Mouse (Mus musculus) MEL (cell line): ENCODE results near the gene Lxn. TPM values are rescaled to one million over a fixed set of nuclear protein-coding genes. Genes with fewer than 3 reads are reported as not detected.

Source experiments
- DNase-seq: peaks from one replicate; pipeline ENCODE4 v3.0.0; 2011; ENCODE audit warnings: low read depth, low spot score
- H3K27ac ChIP-seq: 2 replicates; pipeline ENCODE4 v1.5.1; 2012; ENCODE audit warnings: low read depth, mild to moderate bottlenecking, control low read depth, low read length, moderate library complexity; ENCODE audit not compliant: control insufficient read depth
- H3K27me3 ChIP-seq, 2 experiments: fragments of 150-350 bp in 1 of 2; sonication (generic) in 1 of 2; 2 replicates each; pipeline ENCODE4 v1.6.1; 2012; ENCODE audit warnings: low read length in 2 of 2, mild to moderate bottlenecking in 2 of 2, improper control_type of control experiment in 1 of 2, moderate library complexity in 1 of 2; ENCODE audit not compliant: insufficient read depth in 2 of 2, control insufficient read depth in 1 of 2
- H3K36me3 ChIP-seq, 2 experiments: 2 replicates each; pipeline ENCODE4 v1.6.1; 2012 to 2014; ENCODE audit warnings: low read length in 2 of 2, improper control_type of control experiment in 1 of 2, inconsistent platforms in 1 of 2, mild to moderate bottlenecking in 1 of 2; ENCODE audit not compliant: insufficient read depth in 2 of 2, control insufficient read depth in 1 of 2
- H3K4me1 ChIP-seq, 2 experiments: fragments of 150-350 bp in 1 of 2; sonication (generic) in 1 of 2; 2 replicates each; pipeline ENCODE4 v1.6.1; 2012; ENCODE audit warnings: low read length in 2 of 2, improper control_type of control experiment in 1 of 2, mild to moderate bottlenecking in 1 of 2; ENCODE audit not compliant: insufficient read depth in 2 of 2, control insufficient read depth in 1 of 2
- H3K4me3 ChIP-seq, 2 experiments: fragments of 150-350 bp in 1 of 2; sonication (generic) in 1 of 2; 2 replicates each; pipeline ENCODE4 v1.5.1; 2012; ENCODE audit warnings: low read depth in 2 of 2, low read length in 2 of 2, mild to moderate bottlenecking in 2 of 2, moderate library complexity in 2 of 2, control low read depth in 1 of 2, improper control_type of control experiment in 1 of 2; ENCODE audit not compliant: control insufficient read depth in 1 of 2, insufficient read depth in 1 of 2
- H3K79me2 ChIP-seq: 2 replicates; pipeline ENCODE4 v1.6.1; 2012; ENCODE audit warnings: mild to moderate bottlenecking, low read length, moderate library complexity; ENCODE audit not compliant: control insufficient read depth, poor library complexity, insufficient read depth
- H3K9ac ChIP-seq: 2 replicates; pipeline ENCODE4 v1.6.1; 2012; ENCODE audit warnings: low read depth, mild to moderate bottlenecking, control low read depth, low read length, moderate library complexity; ENCODE audit not compliant: control insufficient read depth, poor library complexity, severe bottlenecking
- H3K9me3 ChIP-seq: fragments of 150-350 bp; sonication (generic); replicated peaks from 2 replicates; pipeline ENCODE4 v1.6.1; 2012; ENCODE audit warnings: mild to moderate bottlenecking, low read length, improper control_type of control experiment, moderate library complexity; ENCODE audit not compliant: insufficient read depth
- BHLHE40 ChIP-seq: IDR thresholded peaks from 2 replicates; pipeline ENCODE4 v1.6.1; 2012; ENCODE audit warnings: low read depth, mild to moderate bottlenecking, inconsistent platforms, low read length, improper control_type of control experiment, borderline replicate concordance
- CHD1 ChIP-seq: IDR thresholded peaks from 2 replicates; pipeline ENCODE4 v1.6.1; 2012; ENCODE audit warnings: low read depth, mild to moderate bottlenecking, inconsistent platforms, low read length, improper control_type of control experiment
- CTCF ChIP-seq, 3 experiments: IDR thresholded peaks in 2 of 3; conservative IDR thresholded peaks in 1 of 3; 2 replicates each; pipeline ENCODE4 v1.5.1; 2011 to 2012; ENCODE audit warnings: low read length in 3 of 3, low read depth in 2 of 3, mild to moderate bottlenecking in 2 of 3, improper control_type of control experiment in 1 of 3, inconsistent platforms in 1 of 3, mixed read lengths in 1 of 3, moderate library complexity in 1 of 3; ENCODE audit not compliant: control insufficient read depth in 1 of 3, insufficient read depth in 1 of 3, poor library complexity in 1 of 3, severe bottlenecking in 1 of 3
- GATA1 ChIP-seq: IDR thresholded peaks from 2 replicates; pipeline ENCODE4 v1.6.1; 2011; ENCODE audit warnings: low read depth, low read length, improper control_type of control experiment
- HCFC1 ChIP-seq: IDR thresholded peaks from 2 replicates; pipeline ENCODE4 v1.6.1; 2012; ENCODE audit warnings: low read depth, mild to moderate bottlenecking, inconsistent platforms, low read length, improper control_type of control experiment, moderate library complexity
- MAX ChIP-seq: IDR thresholded peaks from 2 replicates; pipeline ENCODE4 v1.6.1; 2011; ENCODE audit warnings: low read length, improper control_type of control experiment
- MEF2A ChIP-seq: IDR thresholded peaks from 2 replicates; pipeline ENCODE4 v1.6.1; 2014; ENCODE audit warnings: low read depth, mild to moderate bottlenecking, inconsistent platforms, low read length, improper control_type of control experiment; ENCODE audit not compliant: poor library complexity, insufficient replicate concordance, severe bottlenecking; ENCODE audit errors: extremely low read depth
- MXI1 ChIP-seq: IDR thresholded peaks from 2 replicates; pipeline ENCODE4 v1.6.1; 2011; ENCODE audit warnings: mild to moderate bottlenecking, low read depth, low read length, improper control_type of control experiment
- MYB ChIP-seq: IDR thresholded peaks from 2 replicates; pipeline ENCODE4 v1.6.1; 2011; ENCODE audit warnings: mild to moderate bottlenecking, low read depth, low read length, improper control_type of control experiment
- MYC ChIP-seq: IDR thresholded peaks from 2 replicates; pipeline ENCODE4 v1.6.1; 2011; ENCODE audit warnings: low read depth, mild to moderate bottlenecking, low read length, improper control_type of control experiment, moderate library complexity
- NELFE ChIP-seq: IDR thresholded peaks from 2 replicates; pipeline ENCODE4 v1.6.1; 2011; ENCODE audit warnings: low read depth, low read length, improper control_type of control experiment
- NRF1 ChIP-seq: IDR thresholded peaks from 2 replicates; pipeline ENCODE4 v1.6.1; 2014; ENCODE audit warnings: low read depth, mild to moderate bottlenecking, inconsistent platforms, low read length, improper control_type of control experiment, moderate library complexity; ENCODE audit not compliant: poor library complexity, insufficient read depth, severe bottlenecking
- POLR2A ChIP-seq, 2 experiments: IDR thresholded peaks; 2 replicates each; pipeline ENCODE4 v1.6.1; 2011 to 2012; ENCODE audit warnings: low read length in 2 of 2, mild to moderate bottlenecking in 2 of 2, control low read depth in 1 of 2, improper control_type of control experiment in 1 of 2, low read depth in 1 of 2, moderate library complexity in 1 of 2; ENCODE audit not compliant: control insufficient read depth in 1 of 2, insufficient read depth in 1 of 2, poor library complexity in 1 of 2
- POLR2AphosphoS2 ChIP-seq: IDR thresholded peaks from 2 replicates; pipeline ENCODE4 v1.6.1; 2011; ENCODE audit warnings: low read length, improper control_type of control experiment
- RAD21 ChIP-seq: IDR thresholded peaks from 2 replicates; pipeline ENCODE4 v1.6.1; 2011; ENCODE audit warnings: mild to moderate bottlenecking, low read depth, low read length, improper control_type of control experiment
- RCOR1 ChIP-seq: IDR thresholded peaks from 2 replicates; pipeline ENCODE4 v1.6.1; 2012; ENCODE audit warnings: low read depth, mild to moderate bottlenecking, inconsistent platforms, low read length, improper control_type of control experiment
- TCF12 ChIP-seq: IDR thresholded peaks from 2 replicates; pipeline ENCODE4 v1.6.1; 2014; ENCODE audit warnings: low read depth, mild to moderate bottlenecking, inconsistent platforms, low read length, improper control_type of control experiment, moderate library complexity
- UBTF ChIP-seq: IDR thresholded peaks from 2 replicates; pipeline ENCODE4 v1.6.1; 2012; ENCODE audit warnings: low read depth, mild to moderate bottlenecking, inconsistent platforms, low read length, improper control_type of control experiment, moderate library complexity, borderline replicate concordance; ENCODE audit not compliant: insufficient read depth
- ZC3H11A ChIP-seq: IDR thresholded peaks from 2 replicates; pipeline ENCODE4 v1.6.1; 2012; ENCODE audit warnings: low read depth, mild to moderate bottlenecking, inconsistent platforms, low read length, improper control_type of control experiment
- polyA plus RNA-seq, 2 experiments: library from polyadenylated mRNA; stranded (reverse) in 1 of 2; unstranded in 1 of 2; fragments of >175 nt in 1 of 2; fragments of >200 nt in 1 of 2; gene quantifications; 2 replicates each; pipeline versions ENCODE4 v1.2.1 to v1.2.4; 2012; ENCODE audit warnings: low replicate concordance in 2 of 2, low read depth in 1 of 2; ENCODE audit not compliant: insufficient read length in 2 of 2, insufficient read depth in 1 of 2, missing spikeins in 1 of 2
- total RNA-seq: library from RNA; depleted of rRNA; stranded (reverse); fragments of 300-350 nt; gene quantifications from 2 replicates; pipeline ENCODE4 v1.2.3, GENCODE M21; 2012

Lxn gene
- total and polyA plus RNA-seq, 3 experiments: 0.26 TPM; not detected in 2

DNA sequence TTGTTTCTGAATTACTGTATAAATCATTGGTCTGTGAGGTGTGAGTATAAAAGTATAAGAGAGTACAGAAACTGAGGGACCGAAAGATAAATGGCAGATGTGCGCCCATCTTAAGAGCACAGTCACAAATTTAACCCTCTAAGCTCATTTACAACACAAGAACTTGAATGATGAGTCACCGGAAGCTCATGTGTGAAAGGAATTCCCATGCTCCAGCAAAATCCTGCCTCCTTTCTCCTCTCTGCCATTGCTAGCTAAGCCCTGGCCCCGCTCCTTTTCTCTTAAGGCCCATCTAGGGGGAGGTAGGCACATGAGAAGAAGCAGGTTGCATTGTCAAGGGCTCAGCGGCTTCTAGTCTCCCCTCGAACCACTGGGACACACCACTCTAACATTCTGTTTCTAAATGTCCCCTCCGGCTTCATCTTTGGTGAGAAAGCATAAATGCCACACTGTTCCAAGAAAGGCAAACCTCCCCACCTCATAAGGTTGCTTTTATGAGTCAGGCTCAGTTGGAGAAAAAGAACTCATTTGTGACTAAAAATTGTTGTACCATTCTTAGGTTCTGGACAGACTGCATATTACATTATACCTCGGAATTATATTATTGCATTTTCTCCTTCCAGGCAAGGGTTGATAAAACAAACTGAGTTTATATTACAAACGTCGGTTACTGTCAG is 44.6 kb upstream of the Lxn start:
- TF ChIP-seq MXI1 (no peak), TCF12 (no peak), BHLHE40 (no peak), MYC (no peak), MYB (no peak)
- Histone ChIP-seq H3K79me2 (no peaks in the 10 kb centered on the region), H3K9me3 (no peaks in the 10 kb centered on the region), H3K9ac (no peak overlapping the region), H3K27me3 (peaks cover 0 to 7% of the 10 kb centered on the region in 2 experiments; a peak in 3 of 4 replicates), H3K4me3 (no peak overlapping the region), H3K27ac (no peak overlapping the region), H3K36me3 (no peaks in the 10 kb centered on the region), H3K4me1 (no peaks in the 10 kb centered on the region)
- no peak for DNase-seq

GRCm38 (mm10) chr3:67505286-67505685 is 41.6 kb upstream of the Lxn start:
- no peaks in the 10 kb centered on the region for H3K4me1 ChIP-seq
- H3K36me3 ChIP-seq: no peaks in the 10 kb centered on the region
- H3K9me3 ChIP-seq: no peaks in the 10 kb centered on the region
- H3K9ac ChIP-seq: no peak overlapping the region
- H3K4me3 ChIP-seq: no peak overlapping the region
- no peak for DNase-seq
- TF ChIP-seq NELFE (no peak), MXI1 (no peak), MAX (no peak), GATA1 (no peak), CHD1 (no peak), UBTF (no peak), BHLHE40 (no peak), HCFC1 (no peak), POLR2A (IDR thresholded peaks at IDR 0.05; ENCODE audit: control insufficient read depth in 1 of 2, insufficient read depth in 1 of 2, low read depth in 1 of 2, low read length in 2 of 2, poor library complexity in 1 of 2) (no peak), MEF2A (no peak), RAD21 (no peak), ZC3H11A (no peak), RCOR1 (no peak), NRF1 (no peak), POLR2AphosphoS2 (no peak), CTCF (IDR thresholded peaks at IDR 0.05 in 2 of 3, conservative IDR thresholded peaks at IDR 0.05 in 1 of 3; ENCODE audit: control insufficient read depth in 1 of 3, insufficient read depth in 1 of 3, low read depth in 2 of 3, low read length in 3 of 3, poor library complexity in 1 of 3, severe bottlenecking in 1 of 3) (no peak), TCF12 (no peak)
- peaks cover 0 to 4% of the 10 kb centered on the region in 2 experiments; a peak in 3 of 4 replicates for H3K27me3 ChIP-seq
- no peak overlapping the region for H3K27ac ChIP-seq
- H3K79me2 ChIP-seq: no peaks in the 10 kb centered on the region
